Mouse (Mus musculus): Measurements from ENCODE around the gene Gli2.

- TF ChIP-seq CTCF (IDR thresholded peaks at IDR 0.05; ENCODE audit: control insufficient read depth, insufficient read depth, insufficient replicate concordance, low read depth, low read length), result no peak
- TF ChIP-seq POLR2A (IDR thresholded peaks at IDR 0.05; ENCODE audit: control insufficient read depth, low read depth, low read length), result no peak
Measured at GRCm38 (mm10) chr1:119031185-119031584, 22.2 kb downstream of the Gli2 start.

Data from testis, adult 2 months (tissue).